Mouse (Mus musculus) neural tube, embryonic 15.5 days (tissue): ENCODE measurements at regions not wholly inside any gene's neighbourhood (a gene's known extent, or its start where the extent isn't known, plus 50 kb on each side); places are given as distances from the start of the nearest gene placed in this dataset.

Source experiments
- ATAC-seq: fragments of 200-750 bp; cut with Nextera tagmentation; 2 replicates; pipeline ENCODE4 v1.8.0; 2017; ENCODE audit warnings: mild to moderate bottlenecking, moderate TSS enrichment, moderate library complexity; ENCODE audit not compliant: low FRiP score
- H3K27ac ChIP-seq: fragments of 300-500 bp; sonication (generic); replicated peaks from 2 replicates; pipeline ENCODE4 v1.5.1; 2015; ENCODE audit warnings: mild to moderate bottlenecking, inconsistent platforms
- H3K27me3 ChIP-seq: fragments of 300-500 bp; sonication (generic); replicated peaks from 2 replicates; pipeline ENCODE4 v1.6.1; 2015; ENCODE audit warnings: inconsistent platforms
- H3K36me3 ChIP-seq: fragments of 300-500 bp; sonication (generic); 2 replicates; pipeline ENCODE4 v1.6.1; 2015; ENCODE audit warnings: inconsistent platforms
- H3K4me1 ChIP-seq: fragments of 300-500 bp; sonication (generic); 2 replicates; pipeline ENCODE4 v1.6.1; 2015; ENCODE audit warnings: inconsistent platforms
- H3K4me2 ChIP-seq: fragments of 300-500 bp; sonication (generic); 2 replicates; pipeline ENCODE4 v1.6.1; 2015; ENCODE audit warnings: inconsistent platforms, mild to moderate bottlenecking, moderate library complexity
- H3K4me3 ChIP-seq: fragments of 300-500 bp; sonication (generic); replicated peaks from 2 replicates; pipeline ENCODE4 v1.5.1; 2015; ENCODE audit warnings: mild to moderate bottlenecking, inconsistent platforms
- H3K9ac ChIP-seq: fragments of 300-500 bp; sonication (generic); replicated peaks from 2 replicates; pipeline ENCODE4 v1.6.1; 2015; ENCODE audit warnings: mild to moderate bottlenecking, inconsistent platforms
- H3K9me3 ChIP-seq: fragments of 300-500 bp; sonication (generic); replicated peaks from 2 replicates; pipeline ENCODE4 v1.6.1; 2016; ENCODE audit warnings: inconsistent platforms
- WGBS: fragments of 180-500 bp; shearing (Covaris S2); methylation state at CpG from one replicate; pipeline ENCODE4 v1.1.7; 2015; ENCODE audit warnings: mixed read lengths; 5-methylcytosine and 5-hydroxymethylcytosine counted together

GRCm38 (mm10) chr9:24899206-24899928 is 125.3 kb upstream of the Tbx20 start:
- Histone ChIP-seq H3K4me3 (no peak overlapping the region), H3K27ac (no peak overlapping the region), H3K4me2 (no peak overlapping the region), H3K9ac (no peak overlapping the region), H3K36me3 (no peaks in the 10 kb centered on the region), H3K4me1 (no peaks in the 10 kb centered on the region), H3K9me3 (no peaks in the 10 kb centered on the region), H3K27me3 (no peaks in the 10 kb centered on the region)
- no peak for ATAC-seq
- 78% methylated on average over 7 of the region's 7 CpGs for whole genome bisulfite sequencing

- no peak overlapping the region for H3K9ac ChIP-seq
- H3K27ac ChIP-seq = no peak overlapping the region
- no peaks in the 10 kb centered on the region for H3K9me3 ChIP-seq
- no peaks in the 10 kb centered on the region for H3K27me3 ChIP-seq
- H3K36me3 ChIP-seq = no peaks in the 10 kb centered on the region
- H3K4me3 ChIP-seq = no peak overlapping the region
- WGBS = 74% methylated on average over 5 of the region's 5 CpGs
- ATAC-seq = no peak
- H3K4me2 ChIP-seq = no peak overlapping the region
- no peaks in the 10 kb centered on the region for H3K4me1 ChIP-seq
Observed at GRCm38 (mm10) chr9:24903706-24904105, 129.6 kb upstream of the Tbx20 start.

GRCm38 (mm10) chr9:24909086-24909979 is 135.2 kb upstream of the Tbx20 start:
- H3K9ac ChIP-seq = no peak overlapping the region
- H3K4me1 ChIP-seq = peaks cover 10% of the 10 kb centered on the region
- no peaks in the 10 kb centered on the region for H3K27me3 ChIP-seq
- H3K4me2 ChIP-seq = no peak overlapping the region
- 45% methylated on average over 8 of the region's 8 CpGs for WGBS
- ATAC-seq = peak; percentile 76
- H3K4me3 ChIP-seq = no peak overlapping the region
- H3K9me3 ChIP-seq = no peaks in the 10 kb centered on the region
- H3K36me3 ChIP-seq = no peaks in the 10 kb centered on the region
- no peak overlapping the region for H3K27ac ChIP-seq

- H3K36me3 ChIP-seq = no peaks in the 10 kb centered on the region
- peak; percentile 33; the same call in 1 of the 2 replicates for ATAC-seq
- no peak overlapping the region for H3K4me2 ChIP-seq
- H3K27me3 ChIP-seq = no peaks in the 10 kb centered on the region
- peaks cover 10% of the 10 kb centered on the region for H3K4me1 ChIP-seq
- no peaks in the 10 kb centered on the region for H3K9me3 ChIP-seq
- H3K4me3 ChIP-seq = no peak overlapping the region
- 68% methylated on average over 5 of the region's 5 CpGs for WGBS
- H3K9ac ChIP-seq = no peak overlapping the region
- no peak overlapping the region for H3K27ac ChIP-seq
Observed at GRCm38 (mm10) chr9:24910738-24911137, 136.6 kb upstream of the Tbx20 start.

- no peak overlapping the region for H3K4me2 ChIP-seq
- no peak for ATAC-seq
- no peaks in the 10 kb centered on the region for H3K4me1 ChIP-seq
- no peak overlapping the region for H3K9ac ChIP-seq
- WGBS = 93% methylated on average over 9 of the region's 9 CpGs
- no peak overlapping the region for H3K27ac ChIP-seq
- no peaks in the 10 kb centered on the region for H3K9me3 ChIP-seq
- H3K36me3 ChIP-seq = no peaks in the 10 kb centered on the region
- no peaks in the 10 kb centered on the region for H3K27me3 ChIP-seq
- no peak overlapping the region for H3K4me3 ChIP-seq
Observed at GRCm38 (mm10) chr9:24920031-24920445, 145.9 kb upstream of the Tbx20 start.

GRCm38 (mm10) chr9:24922051-24922860 is 148.2 kb upstream of the Tbx20 start:
- Histone ChIP-seq H3K27ac (no peak overlapping the region), H3K9me3 (no peaks in the 10 kb centered on the region), H3K36me3 (no peaks in the 10 kb centered on the region), H3K4me3 (no peak overlapping the region), H3K4me2 (no peak overlapping the region), H3K27me3 (no peaks in the 10 kb centered on the region), H3K9ac (no peak overlapping the region), H3K4me1 (no peaks in the 10 kb centered on the region)
- 72% methylated on average over 4 of the region's 4 CpGs for WGBS
- ATAC-seq = no peak

- H3K4me2 ChIP-seq = no peak overlapping the region
- no peaks in the 10 kb centered on the region for H3K4me1 ChIP-seq
- no peaks in the 10 kb centered on the region for H3K36me3 ChIP-seq
- H3K9ac ChIP-seq = no peak overlapping the region
- no peak for ATAC-seq
- H3K27ac ChIP-seq = no peak overlapping the region
- no peak overlapping the region for H3K4me3 ChIP-seq
- no peaks in the 10 kb centered on the region for H3K9me3 ChIP-seq
- H3K27me3 ChIP-seq = no peaks in the 10 kb centered on the region
- 88% methylated on average over 5 of the region's 5 CpGs for WGBS
Observed at GRCm38 (mm10) chr9:24923514-24923913, 149.4 kb upstream of the Tbx20 start.

- Histone ChIP-seq H3K36me3 (no peaks in the 10 kb centered on the region), H3K27ac (no peak overlapping the region), H3K9ac (no peak overlapping the region), H3K27me3 (no peaks in the 10 kb centered on the region), H3K9me3 (no peaks in the 10 kb centered on the region), H3K4me2 (no peak overlapping the region), H3K4me3 (no peak overlapping the region), H3K4me1 (no peaks in the 10 kb centered on the region)
- no peak for ATAC-seq
- 61% methylated on average over 3 of the region's 3 CpGs for WGBS
Observed at GRCm38 (mm10) chr9:24937731-24938130, 151.5 kb upstream of the Gm10181 start.

GRCm38 (mm10) chr9:24942943-24943342 is 146.3 kb upstream of the Gm10181 start:
- H3K4me3 ChIP-seq = no peak overlapping the region
- ATAC-seq = no peak
- no peak overlapping the region for H3K27ac ChIP-seq
- 89% methylated on average over 5 of the region's 5 CpGs for WGBS
- no peak overlapping the region for H3K4me2 ChIP-seq
- no peaks in the 10 kb centered on the region for H3K27me3 ChIP-seq
- H3K36me3 ChIP-seq = no peaks in the 10 kb centered on the region
- no peaks in the 10 kb centered on the region for H3K4me1 ChIP-seq
- no peaks in the 10 kb centered on the region for H3K9me3 ChIP-seq
- no peak overlapping the region for H3K9ac ChIP-seq

GRCm38 (mm10) chr9:24943830-24944229 is 145.4 kb upstream of the Gm10181 start:
- 6% methylated on average over 6 of the region's 6 CpGs for WGBS
- ATAC-seq = peak; percentile 57
- Histone ChIP-seq H3K9me3 (no peaks in the 10 kb centered on the region), H3K36me3 (no peaks in the 10 kb centered on the region), H3K4me3 (no peak overlapping the region), H3K27ac (no peak overlapping the region), H3K27me3 (no peaks in the 10 kb centered on the region), H3K4me2 (no peak overlapping the region), H3K9ac (no peak overlapping the region), H3K4me1 (no peaks in the 10 kb centered on the region)

GRCm38 (mm10) chr9:24952516-24952915 is 136.7 kb upstream of the Gm10181 start:
- WGBS = 44% methylated on average over 23 of the region's 23 CpGs
- H3K4me1 ChIP-seq = no peaks in the 10 kb centered on the region
- no peak overlapping the region for H3K27ac ChIP-seq
- H3K4me3 ChIP-seq = no peak overlapping the region
- H3K36me3 ChIP-seq = no peaks in the 10 kb centered on the region
- no peak overlapping the region for H3K4me2 ChIP-seq
- no peak for ATAC-seq
- H3K9ac ChIP-seq = no peak overlapping the region
- H3K27me3 ChIP-seq = no peaks in the 10 kb centered on the region
- H3K9me3 ChIP-seq = no peaks in the 10 kb centered on the region
